25 mouse cellular contexts compared by ENCODE assay signal in genomic region chr14:34860891-34861780, GRCm38 (mm10). TPM values are rescaled to one million over a fixed set of nuclear protein-coding genes. Genes with fewer than 3 reads are reported as not detected.
DNase-seq lines count a peak whose midpoint lies in the region; ATAC-seq and TF ChIP-seq lines count a peak whose summit lies in the region.
"Had no signal": no experiment of that assay in that cellular context is flagged by ENCODE, and none has a peak within 500 bp of the region (broad histone marks: within the 10 kb centered on the region; RNA-seq: fewer than 3 reads in every experiment).

No protein-coding gene starts in this region.

- in situ Hi-C loops in CH12.LX (cut with MboI; ENCODE audit: low pct_ligation_motif_present, low pct_unique_long_range_greater_than_20kb, low sequenced_read_pairs): no loop called here

- H3K9ac ChIP-seq in forebrain, embryonic 14.5 days (ENCODE audit: low read length): no peak overlapping the region
- no peak overlapping the region for H3K9ac ChIP-seq in forebrain, embryonic 16.5 days (replicated peaks; ENCODE audit: low read depth, low read length)
- H3K9ac ChIP-seq in CH12.LX (ENCODE audit: insufficient read depth, low read depth): no peak overlapping the region
- no peak overlapping the region for H3K9ac ChIP-seq in kidney, embryonic 16.5 days (replicated peaks; ENCODE audit: low read length)
- H3K9ac ChIP-seq: forebrain, embryonic 15.5 days; hindbrain, embryonic 14.5 days; limb, embryonic 12.5 days; liver, embryonic 13.5 days; lung, embryonic 14.5 days; midbrain, embryonic 15.5 days; neural tube, embryonic 15.5 days had no signal

- dilution Hi-C loops in CH12.LX (cut with MboI; ENCODE audit: extremely low pct_ligation_motif_present, extremely low pct_unique_long_range_greater_than_20kb, low sequenced_read_pairs): no loop called here

- WGBS in forebrain, embryonic 14.5 days: 67% methylated on average over 9 of the region's 9 CpGs
- 60% methylated on average over 9 of the region's 9 CpGs for WGBS in forebrain, embryonic 16.5 days
- WGBS in kidney, embryonic 16.5 days: 73% methylated on average over 9 of the region's 9 CpGs

- H3K27ac ChIP-seq in forebrain, embryonic 14.5 days (ENCODE audit: low read depth, low read length): no peak overlapping the region
- no peak overlapping the region for H3K27ac ChIP-seq in forebrain, embryonic 16.5 days (ENCODE audit: low read length)
- H3K27ac ChIP-seq in CH12.LX (ENCODE audit: insufficient read depth, low read depth): no peak overlapping the region
- 0 out of 2 replicates have a peak overlapping the region, but pooled peaks have one; percentile 21 for H3K27ac ChIP-seq in kidney, embryonic 16.5 days (ENCODE audit: low read length)
- H3K27ac ChIP-seq: forebrain, embryonic 15.5 days; gastrocnemius, adult 2 months; hindbrain, embryonic 14.5 days; limb, embryonic 12.5 days; liver, embryonic 13.5 days; midbrain, embryonic 15.5 days; neural tube, embryonic 15.5 days had no signal

- no peak for TF ChIP-seq EP300 in CH12.LX (IDR thresholded peaks at IDR 0.05; ENCODE audit: low read length)

- no peak overlapping the region for H3K4me2 ChIP-seq in forebrain, embryonic 14.5 days (ENCODE audit: low read length)
- H3K4me2 ChIP-seq in forebrain, embryonic 16.5 days (ENCODE audit: low read length): no peak overlapping the region
- H3K4me2 ChIP-seq in CH12.LX (ENCODE audit: insufficient read depth, low read depth, poor library complexity, severe bottlenecking): no peak overlapping the region
- H3K4me2 ChIP-seq in kidney, embryonic 16.5 days (replicated peaks; ENCODE audit: low read depth, low read length): no peak overlapping the region
- H3K4me2 ChIP-seq: forebrain, embryonic 15.5 days; heart, embryonic 11.5 days; hindbrain, embryonic 14.5 days; limb, embryonic 12.5 days; liver, embryonic 13.5 days; lung, embryonic 14.5 days; midbrain, embryonic 15.5 days; neural tube, embryonic 15.5 days had no signal

- no peaks in the 10 kb centered on the region for H3K9me3 ChIP-seq in forebrain, embryonic 14.5 days (replicated peaks; ENCODE audit: control insufficient read depth, low read length)
- no peaks in the 10 kb centered on the region for H3K9me3 ChIP-seq in forebrain, embryonic 16.5 days (ENCODE audit: control insufficient read depth, low read length)
- H3K9me3 ChIP-seq in CH12.LX (replicated peaks; ENCODE audit: low read length): no peaks in the 10 kb centered on the region
- H3K9me3 ChIP-seq in kidney, embryonic 16.5 days (ENCODE audit: low read length): no peaks in the 10 kb centered on the region
- H3K9me3 ChIP-seq: forebrain, embryonic 15.5 days; limb, embryonic 12.5 days; liver, embryonic 13.5 days; midbrain, embryonic 15.5 days; neural tube, embryonic 15.5 days had no signal

- TF ChIP-seq CTCF in CH12.LX (conservative IDR thresholded peaks at IDR 0.05 in 1 of 2, IDR thresholded peaks at IDR 0.05 in 1 of 2; ENCODE audit: low read depth in 2 of 2, low read length in 2 of 2): no peak
- TF ChIP-seq CTCF in brain, embryonic 14.5 days (IDR thresholded peaks at IDR 0.05; ENCODE audit: borderline replicate concordance, extremely low read depth, insufficient read depth, insufficient read length): no peak

- no peaks in the 10 kb centered on the region for H3K4me1 ChIP-seq in forebrain, embryonic 14.5 days (ENCODE audit: control insufficient read depth, insufficient read depth, low read length)
- H3K4me1 ChIP-seq in forebrain, embryonic 16.5 days (replicated peaks; ENCODE audit: control insufficient read depth, insufficient read depth, low read length): 0 out of 2 replicates have a peak, but pooled peaks cover 2% of the 10 kb centered on the region
- peaks cover 4 to 15% of the 10 kb centered on the region in 2 experiments; a peak in 2 of 4 replicates for H3K4me1 ChIP-seq in CH12.LX (ENCODE audit: control insufficient read depth in 1 of 2, insufficient read depth in 2 of 2)
- H3K4me1 ChIP-seq in kidney, embryonic 16.5 days (ENCODE audit: insufficient read depth, low read length): no peaks in the 10 kb centered on the region
- H3K4me1 ChIP-seq: forebrain, embryonic 15.5 days; limb, embryonic 12.5 days; liver, embryonic 13.5 days had no signal

- H3K27me3 ChIP-seq in forebrain, embryonic 14.5 days (replicated peaks; ENCODE audit: control insufficient read depth, insufficient read depth, low read length): no peaks in the 10 kb centered on the region
- no peaks in the 10 kb centered on the region for H3K27me3 ChIP-seq in forebrain, embryonic 16.5 days (replicated peaks; ENCODE audit: control insufficient read depth, insufficient read depth, low read length)
- peaks cover 74% of the 10 kb centered on the region for H3K27me3 ChIP-seq in CH12.LX (replicated peaks)
- no peaks in the 10 kb centered on the region for H3K27me3 ChIP-seq in kidney, embryonic 16.5 days (ENCODE audit: insufficient read depth, low read length)
- H3K27me3 ChIP-seq: forebrain, embryonic 15.5 days; limb, embryonic 12.5 days; liver, embryonic 13.5 days; midbrain, embryonic 15.5 days; neural tube, embryonic 15.5 days had no signal

- ATAC-seq in forebrain, embryonic 14.5 days: peak; percentile 32; the same call in 1 of the 2 replicates
- ATAC-seq in forebrain, embryonic 16.5 days: no peak
- peak; percentile 72 for ATAC-seq in kidney, embryonic 16.5 days (ENCODE audit: low FRiP score, low TSS enrichment)
- ATAC-seq: forebrain, embryonic 15.5 days; midbrain, embryonic 15.5 days had no signal

- H3K79me2 ChIP-seq in CH12.LX (replicated peaks; ENCODE audit: control insufficient read depth, extremely low read depth, insufficient read depth, poor library complexity, severe bottlenecking): no peaks in the 10 kb centered on the region

- no peak for DNase-seq in forebrain, embryonic 14.5 days (ENCODE audit: low spot score)
- peak; percentile 20 for DNase-seq in CH12.LX (ENCODE audit: extremely low read depth)
- DNase-seq in brain, embryonic 14.5 days (ENCODE audit: low read depth): peak; percentile 30
- DNase-seq in urinary bladder, postnatal 14 days (ENCODE audit: low spot score): no peak
- no peak for DNase-seq in B cell, adult 2 months
- DNase-seq in cerebellum, postnatal 4 days (ENCODE audit: low spot score in 2 of 2): no peak
- DNase-seq: adrenal gland, adult 8-10 months; cerebellum, postnatal 14 days; gastrocnemius, adult 2 months; heart, postnatal 14 days; liver, embryonic 13.5 days; lung, embryonic 14.5 days; lung, postnatal 36 days; right cerebral cortex, postnatal 4 days had no signal

- TF ChIP-seq POLR2A in CH12.LX (IDR thresholded peaks at IDR 0.05; ENCODE audit: low read depth, low read length): no peak
- no peak for TF ChIP-seq POLR2A in brain, embryonic 14.5 days (IDR thresholded peaks at IDR 0.05; ENCODE audit: borderline replicate concordance, extremely low read depth, insufficient read depth, insufficient read length, poor library complexity, severe bottlenecking)

- TF ChIP-seq RAD21 in CH12.LX (IDR thresholded peaks at IDR 0.05; ENCODE audit: low read depth, low read length): no peak

- no peaks in the 10 kb centered on the region for H3K36me3 ChIP-seq in forebrain, embryonic 14.5 days (ENCODE audit: control insufficient read depth, insufficient read depth, low read length)
- no peaks in the 10 kb centered on the region for H3K36me3 ChIP-seq in forebrain, embryonic 16.5 days (ENCODE audit: control insufficient read depth, insufficient read depth)
- H3K36me3 ChIP-seq in CH12.LX (replicated peaks in 1 of 2; ENCODE audit: control insufficient read depth in 1 of 2, insufficient read depth in 1 of 2, low read length in 1 of 2): no peaks in the 10 kb centered on the region
- H3K36me3 ChIP-seq in kidney, embryonic 16.5 days (ENCODE audit: insufficient read depth, low read length): no peaks in the 10 kb centered on the region
- H3K36me3 ChIP-seq: forebrain, embryonic 15.5 days; limb, embryonic 12.5 days; liver, embryonic 13.5 days; midbrain, embryonic 15.5 days; neural tube, embryonic 15.5 days had no signal

- H3K4me3 ChIP-seq in forebrain, embryonic 14.5 days (ENCODE audit: low read depth, low read length): no peak overlapping the region
- no peak overlapping the region for H3K4me3 ChIP-seq in forebrain, embryonic 16.5 days (replicated peaks; ENCODE audit: low read length)
- no peak overlapping the region for H3K4me3 ChIP-seq in CH12.LX (replicated peaks in 1 of 3; ENCODE audit: low read depth in 2 of 3, low read length in 2 of 3, poor library complexity in 1 of 3)
- no peak overlapping the region for H3K4me3 ChIP-seq in kidney, embryonic 16.5 days (ENCODE audit: low read length)
- H3K4me3 ChIP-seq: forebrain, embryonic 15.5 days; gastrocnemius, adult 2 months; limb, embryonic 12.5 days; liver, embryonic 13.5 days; midbrain, embryonic 15.5 days; myocyte; neural tube, embryonic 15.5 days had no signal

TF ChIP-seq in CH12.LX, 34 proteins besides CTCF, POLR2A, EP300 and RAD21:
- no peak for TF ChIP-seq MXI1 (IDR thresholded peaks at IDR 0.05; ENCODE audit: low read depth, low read length)
- TF ChIP-seq MAFK (IDR thresholded peaks at IDR 0.05; ENCODE audit: insufficient replicate concordance, low read length): 0 out of 2 replicates have a peak, but pooled peaks have one; percentile 38
- TF ChIP-seq KAT2A (IDR thresholded peaks at IDR 0.05; ENCODE audit: insufficient replicate concordance, low read length): no peak
- no peak for TF ChIP-seq SIN3A (IDR thresholded peaks at IDR 0.05; ENCODE audit: low read length)
TF ChIP-seq in CH12.LX: peak in this region for 1.

RNA-seq across cellular contexts. Expression of gene Grid1, which starts 41.2 kb away (rescaled TPM):
- polyA plus RNA-seq in forebrain, embryonic 14.5 days (2014; fragmentation: Nextera tagmentation; extraction: Ambion mirVana): 1.1 and 1.9 TPM in 2 replicates
- polyA plus RNA-seq in forebrain, embryonic 16.5 days (2015; fragmentation: Nextera tagmentation; extraction: Ambion mirVana): 2.3 and 4.5 TPM in 2 replicates
- not detected in 2 replicates for total RNA-seq in CH12.LX (2012; rRNA removed)
- total RNA-seq in CH12.LX (2014; rRNA removed): not detected in 2 replicates
- not detected in 2 replicates for polyA plus RNA-seq in CH12.LX (2012; ENCODE audit: insufficient read length, low read depth)
- polyA plus RNA-seq in brain, embryonic 14.5 days (2012; rRNA removed): 7.3 and 14.8 TPM in 2 replicates
- polyA plus RNA-seq in kidney, embryonic 16.5 days (2015; fragmentation: Nextera tagmentation; extraction: Ambion mirVana): 0.80 and 0.89 TPM in 2 replicates
- total RNA-seq: gastrocnemius, adult 2 months; granulocyte monocyte progenitor cell, adult 5-6 weeks; heart, postnatal 14 days; megakaryocyte-erythroid progenitor cell, adult 5-6 weeks had no signal
- polyA plus RNA-seq: myocyte had no signal

Comparison
In these comparisons a context has a peak if more than half of its experiments do, and no peak if none do; other contexts are left out.
1. DNase-seq: peak in CH12.LX (single experiment) and brain, embryonic 14.5 days (single experiment); none in forebrain, embryonic 14.5 days (single experiment), urinary bladder, postnatal 14 days (single experiment), B cell, adult 2 months (0 of 2) and cerebellum, postnatal 4 days (0 of 2).